Mouse (Mus musculus) 416B (cell line): ENCODE results near the gene Cel.

Experiments used
- DNase-seq: peaks from one replicate; pipeline ENCODE4 v3.0.0; 2011; ENCODE audit warnings: low read depth

Gene Cel

GRCm38 (mm10) chr2:28585043-28585571 is 21.9 kb upstream of the Cel start:
- DNase-seq, result peak; percentile 91

- DNase-seq, result no peak
These were observed 20.4 kb upstream of the Cel start, which contains the start of gene Gtf3c5 for GRCm38 (mm10) chr2:28583651-28584050. Gtf3c5 (minus strand) TSS chr2:28583751.

- DNase-seq, result peak; percentile 96
These were observed 19.6 kb upstream of the Cel start for GRCm38 (mm10) chr2:28582647-28583353.

- DNase-seq, result peak; percentile 38
These were observed 14.8 kb upstream of the Cel start for GRCm38 (mm10) chr2:28578003-28578402.

- DNase-seq, result no peak
These were observed 13.6 kb upstream of the Cel start for GRCm38 (mm10) chr2:28576815-28577214.

GRCm38 (mm10) chr2:28575341-28575740 is 12.1 kb upstream of the Cel start:
- DNase-seq, result no peak

- DNase-seq, result no peak
These were observed 6.7 kb upstream of the Cel start for GRCm38 (mm10) chr2:28569903-28570302.

GRCm38 (mm10) chr2:28566545-28566944 is 3.3 kb upstream of the Cel start:
- no peak for DNase-seq

GRCm38 (mm10) chr2:28564380-28564779 is 1.2 kb upstream of the Cel start:
- no peak for DNase-seq

GRCm38 (mm10) chr2:28563830-28564229 is 627 bp upstream of the Cel start:
- no peak for DNase-seq

- DNase-seq, result no peak
These were observed 5.8 kb downstream of the Cel start for GRCm38 (mm10) chr2:28557452-28557851.

GRCm38 (mm10) chr2:28552301-28552700 is 10.9 kb downstream of the Cel start:
- no peak for DNase-seq

- no peak for DNase-seq
These were observed 14.0 kb downstream of the Cel start for GRCm38 (mm10) chr2:28549157-28549556.

GRCm38 (mm10) chr2:28547237-28548172 is 15.7 kb downstream of the Cel start:
- DNase-seq, result peak; percentile 79

- DNase-seq, result no peak
These were observed 16.6 kb downstream of the Cel start for GRCm38 (mm10) chr2:28546560-28546959.

- peak; percentile 81 for DNase-seq
These were observed 17.2 kb downstream of the Cel start for GRCm38 (mm10) chr2:28545976-28546375.

GRCm38 (mm10) chr2:28543894-28544293 is 19.3 kb downstream of the Cel start:
- no peak for DNase-seq

- DNase-seq, result no peak
These were observed 22.5 kb downstream of the Cel start for GRCm38 (mm10) chr2:28540587-28541227.

GRCm38 (mm10) chr2:28539949-28540348 is 23.3 kb downstream of the Cel start:
- peak; percentile 85 for DNase-seq

- DNase-seq, result no peak
These were observed 24.0 kb downstream of the Cel start for GRCm38 (mm10) chr2:28539206-28539605.

GRCm38 (mm10) chr2:28538817-28539128 is 24.4 kb downstream of the Cel start:
- no peak for DNase-seq

- no peak for DNase-seq
These were observed 25.0 kb downstream of the Cel start for GRCm38 (mm10) chr2:28537995-28538816.
